Comparison of ENCODE assay signal across 24 mouse cellular contexts in the genomic region with DNA sequence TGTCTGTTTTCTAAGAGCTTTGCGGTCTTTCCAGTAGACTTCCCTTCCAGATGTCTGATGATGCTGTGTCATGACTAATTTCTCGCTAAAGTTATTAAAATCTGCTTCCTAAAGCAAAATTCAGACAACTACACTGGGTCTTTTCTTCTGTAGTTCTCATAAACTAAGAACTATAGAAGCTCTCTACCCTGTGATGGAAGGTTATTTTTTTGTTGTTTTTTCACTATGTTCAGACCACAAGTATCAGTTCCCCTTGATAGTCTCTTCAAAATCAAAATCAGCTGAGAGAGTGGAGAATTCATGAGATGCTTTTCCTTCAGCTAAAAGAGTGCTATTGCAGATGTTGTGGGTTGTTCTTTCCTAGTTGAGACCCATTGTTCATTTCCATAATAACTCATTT.
DNase-seq lines count a peak whose midpoint lies in the region; ATAC-seq lines count a peak whose summit lies in the region.
"Had no signal": no experiment of that assay in that cellular context is flagged by ENCODE, and none has a peak within 500 bp of the region (broad histone marks: within the 10 kb centered on the region; RNA-seq: fewer than 3 reads in every experiment).

No protein-coding gene starts in this region.

- peak; percentile 25 for DNase-seq in heart, adult 8-10 months (ENCODE audit: low spot score)
- DNase-seq in heart, adult 11 months: no peak
- peak; percentile 44 for DNase-seq in A20 (ENCODE audit: low read depth, low spot score)
- DNase-seq in skeletal muscle tissue, adult 2 months (ENCODE audit: low read depth, low spot score): peak; percentile 33
- no peak for DNase-seq in right cerebral cortex, postnatal 10 days (ENCODE audit: low spot score in 2 of 2)
- DNase-seq: adrenal gland, postnatal 10 days; cerebellum, adult 11-12 months; cerebellum, adult 9-11 months; gastrocnemius, postnatal 14 days; heart, postnatal 4 days; kidney, adult 18-20 months; layer of hippocampus, postnatal 36 days; left cerebral cortex, postnatal 4 days; thymus, postnatal 14 days had no signal

- no peak overlapping the region for H3K9ac ChIP-seq in midbrain, embryonic 16.5 days (ENCODE audit: low read depth, low read length)
- H3K9ac ChIP-seq: heart, embryonic 12.5 days; hindbrain, embryonic 13.5 days; liver, embryonic 15.5 days; lung, embryonic 15.5 days; midbrain, embryonic 13.5 days had no signal

- H3K27ac ChIP-seq in midbrain, embryonic 16.5 days (ENCODE audit: low read length): no peak overlapping the region
- H3K27ac ChIP-seq: hindbrain, embryonic 13.5 days; kidney, postnatal 0 days; liver, embryonic 15.5 days; lung, embryonic 15.5 days; midbrain, embryonic 13.5 days had no signal

- no peaks in the 10 kb centered on the region for H3K4me1 ChIP-seq in midbrain, embryonic 16.5 days (ENCODE audit: control insufficient read depth, insufficient read depth, low read length)
- H3K4me1 ChIP-seq: heart, embryonic 12.5 days; hindbrain, embryonic 13.5 days; liver, embryonic 15.5 days; lung, embryonic 15.5 days; midbrain, embryonic 13.5 days had no signal

- no peak overlapping the region for H3K4me3 ChIP-seq in midbrain, embryonic 16.5 days (ENCODE audit: low read depth, low read length)
- H3K4me3 ChIP-seq: erythroblast, embryonic 14.5 days; heart, embryonic 12.5 days; hindbrain, embryonic 13.5 days; liver, embryonic 15.5 days; lung, embryonic 15.5 days; midbrain, embryonic 13.5 days had no signal

- 94% methylated on average over 2 of the region's 2 CpGs for WGBS in midbrain, embryonic 16.5 days

- H3K36me3 ChIP-seq in midbrain, embryonic 16.5 days (ENCODE audit: control insufficient read depth, insufficient read depth, low read length): no peaks in the 10 kb centered on the region
- H3K36me3 ChIP-seq: heart, embryonic 12.5 days; hindbrain, embryonic 13.5 days; liver, embryonic 15.5 days; lung, embryonic 15.5 days; midbrain, embryonic 13.5 days had no signal

- H3K4me2 ChIP-seq in midbrain, embryonic 16.5 days (ENCODE audit: low read length): no peak overlapping the region
- H3K4me2 ChIP-seq: heart, embryonic 12.5 days; hindbrain, embryonic 13.5 days; liver, embryonic 15.5 days; lung, embryonic 15.5 days; midbrain, embryonic 13.5 days had no signal

- no peaks in the 10 kb centered on the region for H3K27me3 ChIP-seq in midbrain, embryonic 16.5 days (ENCODE audit: control insufficient read depth, insufficient read depth, low read depth, low read length)
- H3K27me3 ChIP-seq: heart, embryonic 12.5 days; hindbrain, embryonic 13.5 days; liver, embryonic 15.5 days; lung, embryonic 15.5 days; midbrain, embryonic 13.5 days; Patski had no signal

- ATAC-seq in inflammation-experienced regulatory T-cells, adult 6 months: peak; percentile 21
- ATAC-seq in midbrain, embryonic 16.5 days: no peak
- ATAC-seq: midbrain, embryonic 13.5 days; Patski had no signal

- H3K9me3 ChIP-seq in midbrain, embryonic 16.5 days (replicated peaks; ENCODE audit: control insufficient read depth, low read length, poor library complexity, severe bottlenecking): no peaks in the 10 kb centered on the region
- H3K9me3 ChIP-seq: heart, embryonic 12.5 days; hindbrain, embryonic 13.5 days; liver, embryonic 15.5 days; lung, embryonic 15.5 days; midbrain, embryonic 13.5 days had no signal

Comparison
In these comparisons a context has a peak if more than half of its experiments do, and no peak if none do; other contexts are left out.
1. DNase-seq: peak in heart, adult 8-10 months (single experiment), A20 (single experiment) and skeletal muscle tissue, adult 2 months (single experiment); none in heart, adult 11 months (single experiment) and right cerebral cortex, postnatal 10 days (0 of 2).